Mouse (Mus musculus): ENCODE measurements around the gene Mfsd2b. TPM values are rescaled to one million over a fixed set of nuclear protein-coding genes. Genes with fewer than 3 reads are reported as not detected.

Mfsd2b gene
- polyA plus RNA-seq, 1 experiment from 2014 or later: 117 TPM

GRCm38 (mm10) chr12:4813636-4814035, 60.5 kb downstream of the Mfsd2b start:
- Histone ChIP-seq H3K9ac (ENCODE audit: low read depth, low read length) (no peak overlapping the region), H3K36me3 (ENCODE audit: control insufficient read depth, insufficient read depth, low read length) (no peaks in the 10 kb centered on the region), H3K9me3 (ENCODE audit: control insufficient read depth, low read length) (no peaks in the 10 kb centered on the region), H3K27me3 (replicated peaks; ENCODE audit: control insufficient read depth, insufficient read depth, low read length) (no peaks in the 10 kb centered on the region), H3K4me3 (ENCODE audit: low read depth, low read length) (no peak overlapping the region), H3K4me1 (replicated peaks; ENCODE audit: control insufficient read depth, insufficient read depth, low read length) (peaks cover 4% of the 10 kb centered on the region), H3K4me2 (no peak overlapping the region), H3K27ac (ENCODE audit: low read depth, low read length) (no peak overlapping the region)
- 85% methylated on average over 4 of the region's 4 CpGs for WGBS
- ATAC-seq (replicated peaks; ENCODE audit: low FRiP score) (no peak), DNase-seq (ENCODE audit: low spot score) (no peak)

Other genes starting within 250 kb of the Mfsd2b start
- 0.19 and 0.31 TPM in 2 replicates for gene Fam228a, start 135.9 kb downstream of the Mfsd2b start, polyA plus RNA-seq (2014; fragmentation: Nextera tagmentation; extraction: Ambion mirVana)
- gene Pfn4, start 105.3 kb downstream of the Mfsd2b start, polyA plus RNA-seq (2014; fragmentation: Nextera tagmentation; extraction: Ambion mirVana): 2.5 and 3.3 TPM in 2 replicates
- 2.2 and 2.5 TPM in 2 replicates for gene Fam228b, start 105.1 kb downstream of the Mfsd2b start, polyA plus RNA-seq (2014; fragmentation: Nextera tagmentation; extraction: Ambion mirVana)
- gene Sf3b6, start 56.8 kb downstream of the Mfsd2b start, polyA plus RNA-seq (2014; fragmentation: Nextera tagmentation; extraction: Ambion mirVana): 302 and 314 TPM in 2 replicates
- 4.5 and 5.8 TPM in 2 replicates for gene Fkbp1b, start 32.8 kb downstream of the Mfsd2b start, polyA plus RNA-seq (2014; fragmentation: Nextera tagmentation; extraction: Ambion mirVana)
- 28.7 and 31.0 TPM in 2 replicates for gene Wdcp, start 31.1 kb downstream of the Mfsd2b start, polyA plus RNA-seq (2014; fragmentation: Nextera tagmentation; extraction: Ambion mirVana)
- 50.9 and 57.3 TPM in 2 replicates for gene Ubxn2a, start 33.3 kb upstream of the Mfsd2b start, polyA plus RNA-seq (2014; fragmentation: Nextera tagmentation; extraction: Ambion mirVana)
- 11.8 and 12.8 TPM in 2 replicates for gene Atad2b, start 43.0 kb upstream of the Mfsd2b start, polyA plus RNA-seq (2014; fragmentation: Nextera tagmentation; extraction: Ambion mirVana)

Data from liver, embryonic 11.5 days (tissue).